Mouse (Mus musculus) ES-Bruce4 (cell line): ENCODE results near the gene Irf2bp2. TPM values are rescaled to one million over a fixed set of nuclear protein-coding genes. Genes with fewer than 3 reads are reported as not detected.

Experiments
- H3K27ac ChIP-seq: 2 replicates; pipeline ENCODE4 v1.5.1; 2012; ENCODE audit warnings: low read length, inconsistent platforms; ENCODE audit not compliant: insufficient read depth
- H3K27me3 ChIP-seq: 2 replicates; pipeline ENCODE4 v1.6.1; 2012; ENCODE audit warnings: mild to moderate bottlenecking, low read length, inconsistent platforms; ENCODE audit not compliant: control insufficient read depth, poor library complexity, insufficient read depth, severe bottlenecking
- H3K36me3 ChIP-seq: 2 replicates; pipeline ENCODE4 v1.6.1; 2012; ENCODE audit warnings: inconsistent platforms, mild to moderate bottlenecking, low read length, moderate library complexity; ENCODE audit not compliant: control insufficient read depth, poor library complexity, insufficient read depth, severe bottlenecking
- H3K4me1 ChIP-seq: one replicate; pipeline ENCODE4 v1.8.1; 2011; ENCODE audit warnings: low read length; ENCODE audit not compliant: control insufficient read depth, insufficient read depth
- H3K4me3 ChIP-seq: 2 replicates; pipeline ENCODE4 v1.5.1; 2011; ENCODE audit warnings: low read depth, mild to moderate bottlenecking, low read length
- H3K9ac ChIP-seq: 2 replicates; pipeline ENCODE4 v1.6.1; 2012; ENCODE audit warnings: low read depth, mild to moderate bottlenecking, inconsistent platforms; ENCODE audit not compliant: poor library complexity, severe bottlenecking
- H3K9me3 ChIP-seq: replicated peaks from 2 replicates; pipeline ENCODE4 v1.6.1; 2012; ENCODE audit warnings: mild to moderate bottlenecking, low read length, inconsistent platforms; ENCODE audit not compliant: control insufficient read depth, poor library complexity, insufficient read depth, severe bottlenecking
- CTCF ChIP-seq: IDR thresholded peaks from one replicate; pipeline ENCODE4 v1.8.1; 2011; ENCODE audit warnings: low read depth, low read length
- EP300 ChIP-seq: IDR thresholded peaks from 2 replicates; pipeline ENCODE4 v1.6.1; 2011; ENCODE audit warnings: low read depth, low read length; ENCODE audit not compliant: insufficient read depth
- POLR2A ChIP-seq: IDR thresholded peaks from one replicate; pipeline ENCODE4 v1.8.1; 2011; ENCODE audit warnings: low read length; ENCODE audit not compliant: insufficient read depth
- polyA plus RNA-seq: library from polyadenylated mRNA; stranded (reverse); fragments of >200 nt; gene quantifications from 2 replicates; pipeline ENCODE4 v1.2.4, GENCODE M21; 2011; ENCODE audit warnings: low read depth; ENCODE audit not compliant: missing spikeins, insufficient read depth, insufficient read length

Gene Irf2bp2
- polyA plus RNA-seq, 1 experiment: 39.6 TPM

- no peak overlapping the region for H3K9ac ChIP-seq
- no peak for TF ChIP-seq EP300
- no peak for TF ChIP-seq CTCF
- no peak for TF ChIP-seq POLR2A
- peaks cover 4% of the 10 kb centered on the region for H3K4me1 ChIP-seq
- H3K36me3 ChIP-seq: no peaks in the 10 kb centered on the region
- H3K4me3 ChIP-seq: no peak overlapping the region
- no peaks in the 10 kb centered on the region for H3K9me3 ChIP-seq
- no peaks in the 10 kb centered on the region for H3K27me3 ChIP-seq
- H3K27ac ChIP-seq: no peak overlapping the region
Measured at GRCm38 (mm10) chr8:126569638-126570037, 24.1 kb downstream of the Irf2bp2 start.

- Histone ChIP-seq H3K27me3 (no peaks in the 10 kb centered on the region), H3K4me1 (peaks cover 5% of the 10 kb centered on the region), H3K36me3 (no peaks in the 10 kb centered on the region), H3K9ac (no peak overlapping the region), H3K27ac (no peak overlapping the region), H3K9me3 (no peaks in the 10 kb centered on the region), H3K4me3 (no peak overlapping the region)
- TF ChIP-seq CTCF (no peak), EP300 (no peak), POLR2A (no peak)
Measured at GRCm38 (mm10) chr8:126567674-126568073, 26.1 kb downstream of the Irf2bp2 start.

- Histone ChIP-seq H3K4me3 (no peak overlapping the region; the same call in 1 of the 2 replicates), H3K9ac (no peak overlapping the region), H3K27ac (no peak overlapping the region), H3K4me1 (peaks cover 5% of the 10 kb centered on the region), H3K9me3 (no peaks in the 10 kb centered on the region), H3K27me3 (no peaks in the 10 kb centered on the region), H3K36me3 (no peaks in the 10 kb centered on the region)
- TF ChIP-seq CTCF: no peak
- 0 out of 2 replicates have a peak, but pooled peaks have one; percentile 6 for TF ChIP-seq EP300
Measured at GRCm38 (mm10) chr8:126566446-126567062, 27.2 kb downstream of the Irf2bp2 start.

- no peak overlapping the region for H3K9ac ChIP-seq
- H3K27me3 ChIP-seq: no peaks in the 10 kb centered on the region
- no peaks in the 10 kb centered on the region for H3K36me3 ChIP-seq
- no peak overlapping the region for H3K4me3 ChIP-seq
- no peak overlapping the region for H3K27ac ChIP-seq
- no peak for TF ChIP-seq EP300
- TF ChIP-seq POLR2A: no peak
- TF ChIP-seq CTCF: no peak
- peaks cover 5% of the 10 kb centered on the region for H3K4me1 ChIP-seq
- no peaks in the 10 kb centered on the region for H3K9me3 ChIP-seq
Measured at GRCm38 (mm10) chr8:126565954-126566445, 27.8 kb downstream of the Irf2bp2 start.

- TF ChIP-seq CTCF (no peak), EP300 (no peak), POLR2A (no peak)
- no peaks in the 10 kb centered on the region for H3K27me3 ChIP-seq
- H3K9ac ChIP-seq: no peak overlapping the region
- H3K9me3 ChIP-seq: no peaks in the 10 kb centered on the region
- H3K4me3 ChIP-seq: no peak overlapping the region
- H3K36me3 ChIP-seq: no peaks in the 10 kb centered on the region
- no peak overlapping the region for H3K27ac ChIP-seq
- peaks cover 5% of the 10 kb centered on the region for H3K4me1 ChIP-seq
Measured at GRCm38 (mm10) chr8:126565231-126565781, 28.5 kb downstream of the Irf2bp2 start.

GRCm38 (mm10) chr8:126564551-126565154 lies 29.1 kb downstream of the Irf2bp2 start:
- Histone ChIP-seq H3K27ac (no peak overlapping the region), H3K27me3 (no peaks in the 10 kb centered on the region), H3K36me3 (no peaks in the 10 kb centered on the region), H3K4me1 (peaks cover 5% of the 10 kb centered on the region), H3K9me3 (no peaks in the 10 kb centered on the region), H3K4me3 (no peak overlapping the region), H3K9ac (no peak overlapping the region)
- 0 out of 2 replicates have a peak, but pooled peaks have one; percentile 50 for TF ChIP-seq EP300
- no peak for TF ChIP-seq POLR2A
